Mouse (Mus musculus) stomach, embryonic 15.5 days (tissue): ENCODE results near the gene Hdac7. TPM values are rescaled to one million over a fixed set of nuclear protein-coding genes. Genes with fewer than 3 reads are reported as not detected.
A peak's percentile ranks its signal among the peaks of the same experiment; 100 is the strongest.
"Not testable (repeated sequence)": the region's sequence is repeated elsewhere in the genome, so short reads cannot be mapped to it uniquely, and the experiment has no call there.

Source experiments
- ATAC-seq: fragments of 200-750 bp; cut with Nextera tagmentation; 2 replicates; pipeline ENCODE4 v1.8.0; 2017; ENCODE audit warnings: low read depth, moderate number of reproducible peaks, moderate TSS enrichment; ENCODE audit not compliant: insufficient read depth, low FRiP score
- H3K27ac ChIP-seq: fragments of 300-500 bp; sonication (generic); 2 replicates; pipeline ENCODE4 v1.5.1; 2015; ENCODE audit warnings: mild to moderate bottlenecking, inconsistent platforms
- H3K27me3 ChIP-seq: fragments of 300-500 bp; sonication (generic); replicated peaks from 2 replicates; pipeline ENCODE4 v1.6.1; 2015; ENCODE audit warnings: inconsistent platforms
- H3K36me3 ChIP-seq: fragments of 300-500 bp; sonication (generic); 2 replicates; pipeline ENCODE4 v1.6.1; 2015; ENCODE audit warnings: inconsistent platforms
- H3K4me1 ChIP-seq: fragments of 300-500 bp; sonication (generic); 2 replicates; pipeline ENCODE4 v1.6.1; 2015; ENCODE audit warnings: inconsistent platforms
- H3K4me2 ChIP-seq: fragments of 300-500 bp; sonication (generic); 2 replicates; pipeline ENCODE4 v1.6.1; 2015; ENCODE audit warnings: mild to moderate bottlenecking, inconsistent platforms
- H3K4me3 ChIP-seq: fragments of 300-500 bp; sonication (generic); replicated peaks from 2 replicates; pipeline ENCODE4 v1.5.1; 2015; ENCODE audit warnings: inconsistent platforms
- H3K9ac ChIP-seq: fragments of 300-500 bp; sonication (generic); 2 replicates; pipeline ENCODE4 v1.6.1; 2015; ENCODE audit warnings: inconsistent platforms
- H3K9me3 ChIP-seq: fragments of 300-500 bp; sonication (generic); 2 replicates; pipeline ENCODE4 v1.6.1; 2016; ENCODE audit warnings: inconsistent platforms
- WGBS: fragments of 180-500 bp; shearing (Covaris S2); methylation state at CpG from one replicate; pipeline ENCODE4 v1.1.7; 2015; 5-methylcytosine and 5-hydroxymethylcytosine counted together
- polyA plus RNA-seq: library from polyadenylated mRNA; unstranded; fragments of >200 nt; fragmentation: Nextera tagmentation; extraction: Ambion mirVana; gene quantifications from 2 replicates; pipeline ENCODE4 v1.2.1, GENCODE M21; 2015

Gene Hdac7
- polyA plus RNA-seq, 1 experiment from 2014 or later, result 22.1 TPM

- 74% methylated on average over 19 of the region's 19 CpGs for WGBS
- H3K36me3 ChIP-seq, result no peaks in the 10 kb centered on the region
- no peak overlapping the region for H3K4me2 ChIP-seq
- no peaks in the 10 kb centered on the region for H3K4me1 ChIP-seq
- no peak for ATAC-seq
- no peaks in the 10 kb centered on the region for H3K27me3 ChIP-seq
- H3K9me3 ChIP-seq, result no peaks in the 10 kb centered on the region
- no peak overlapping the region for H3K4me3 ChIP-seq
- H3K27ac ChIP-seq, result no peak overlapping the region
- H3K9ac ChIP-seq, result no peak overlapping the region
Observed at GRCm38 (mm10) chr15:97871055-97872030, 27.0 kb upstream of the Hdac7 start.

- not testable (repeated sequence) for H3K36me3 ChIP-seq, H3K4me2 ChIP-seq, H3K27ac ChIP-seq, H3K27me3 ChIP-seq, H3K4me3 ChIP-seq, H3K9me3 ChIP-seq, H3K9ac ChIP-seq, ATAC-seq, H3K4me1 ChIP-seq
- 81% methylated on average over 4 of the region's 4 CpGs for WGBS
Observed at GRCm38 (mm10) chr15:97870116-97870515, 25.8 kb upstream of the Hdac7 start.

- no peak overlapping the region for H3K27ac ChIP-seq
- no peak; the same call in 1 of the 2 replicates for ATAC-seq
- 81% methylated on average over 6 of the region's 6 CpGs for WGBS
- no peak overlapping the region for H3K4me2 ChIP-seq
- no peak overlapping the region for H3K9ac ChIP-seq
- no peaks in the 10 kb centered on the region for H3K36me3 ChIP-seq
- no peaks in the 10 kb centered on the region for H3K27me3 ChIP-seq
- no peak overlapping the region for H3K4me3 ChIP-seq
- H3K4me1 ChIP-seq, result 0 out of 2 replicates have a peak, but pooled peaks cover 6% of the 10 kb centered on the region
- no peaks in the 10 kb centered on the region for H3K9me3 ChIP-seq
Observed at GRCm38 (mm10) chr15:97868985-97869384, 24.7 kb upstream of the Hdac7 start.

- 91% methylated on average over 2 of the region's 2 CpGs for WGBS
- H3K4me1 ChIP-seq, result peaks cover 16% of the 10 kb centered on the region; the same call in 1 of the 2 replicates
- H3K4me3 ChIP-seq, result no peak overlapping the region
- no peak for ATAC-seq
- no peaks in the 10 kb centered on the region for H3K36me3 ChIP-seq
- no peak overlapping the region for H3K9ac ChIP-seq
- H3K27me3 ChIP-seq, result no peaks in the 10 kb centered on the region
- no peak overlapping the region for H3K4me2 ChIP-seq
- no peaks in the 10 kb centered on the region for H3K9me3 ChIP-seq
- H3K27ac ChIP-seq, result no peak overlapping the region
Observed at GRCm38 (mm10) chr15:97865988-97866387, 21.7 kb upstream of the Hdac7 start.

DNA sequence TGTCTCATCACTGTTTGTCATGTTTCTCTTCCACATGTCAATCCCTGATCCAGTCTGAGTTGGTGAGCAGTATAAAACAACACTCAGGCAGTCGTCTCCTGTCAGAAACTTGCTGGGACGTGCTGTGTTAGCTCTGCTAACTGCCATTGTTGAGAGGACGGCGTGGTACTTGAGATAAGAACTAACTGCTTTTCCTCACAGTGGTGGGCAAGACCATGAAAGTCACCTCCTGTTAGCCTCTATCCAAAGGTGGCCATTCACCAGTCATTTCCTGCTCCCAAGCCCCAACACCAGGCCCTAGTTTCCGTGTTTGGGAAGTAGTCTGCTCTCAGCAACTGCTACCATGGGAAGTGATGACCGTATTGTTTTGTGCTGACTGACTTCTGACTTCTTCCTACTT is 20.9 kb upstream of the Hdac7 start:
- Histone ChIP-seq H3K27me3 (no peaks in the 10 kb centered on the region), H3K9ac (no peak overlapping the region), H3K4me1 (peaks cover 16% of the 10 kb centered on the region; the same call in 1 of the 2 replicates), H3K4me3 (no peak overlapping the region), H3K27ac (no peak overlapping the region), H3K36me3 (no peaks in the 10 kb centered on the region), H3K9me3 (no peaks in the 10 kb centered on the region), H3K4me2 (no peak overlapping the region)
- WGBS, result 33% methylated on average over 6 of the region's 6 CpGs
- ATAC-seq, result no peak

DNA sequence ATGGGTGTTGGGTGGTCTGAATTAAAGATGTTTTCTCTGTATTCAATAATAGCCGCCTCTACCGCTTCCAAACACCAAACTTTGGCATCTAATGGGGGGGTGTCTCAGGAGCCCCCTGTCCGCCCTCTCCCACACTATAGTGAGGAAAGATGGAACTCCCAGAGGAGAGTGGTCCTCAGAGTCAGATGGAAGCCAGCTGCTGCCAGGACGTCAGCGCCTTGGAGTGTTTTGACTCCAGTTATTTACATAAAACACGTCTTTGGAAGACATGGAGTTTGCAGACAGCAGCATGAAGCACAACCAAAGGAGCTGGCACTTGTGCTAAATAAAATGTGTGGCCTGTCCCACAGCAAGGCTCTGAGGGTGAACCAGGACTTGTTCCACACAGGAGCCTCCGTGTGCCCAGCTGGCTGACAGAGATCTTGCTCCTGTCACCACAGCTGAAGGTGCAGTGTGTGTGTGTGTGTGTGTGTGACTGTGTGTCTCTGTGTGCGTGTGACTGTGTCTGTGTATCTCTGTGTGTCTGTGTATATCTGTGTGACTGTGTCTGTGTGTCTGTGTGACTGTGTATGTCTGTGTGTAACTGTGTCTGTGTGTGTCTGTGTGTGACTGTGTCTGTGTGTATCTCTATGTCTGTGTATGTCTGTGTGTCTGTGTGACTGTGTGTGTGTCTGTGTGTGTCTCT is 20.2 kb upstream of the Hdac7 start:
- no peak overlapping the region for H3K27ac ChIP-seq
- 38% methylated on average over 8 of the region's 8 CpGs for WGBS

GRCm38 (mm10) chr15:97863494-97863881 is 19.2 kb upstream of the Hdac7 start:
- no peaks in the 10 kb centered on the region for H3K27me3 ChIP-seq
- 74% methylated on average over 18 of the region's 18 CpGs for WGBS
- H3K9me3 ChIP-seq, result no peaks in the 10 kb centered on the region
- no peak overlapping the region for H3K4me3 ChIP-seq
- H3K4me1 ChIP-seq, result peaks cover 16% of the 10 kb centered on the region; the same call in 1 of the 2 replicates
- no peak overlapping the region for H3K27ac ChIP-seq
- no peaks in the 10 kb centered on the region for H3K36me3 ChIP-seq
- H3K4me2 ChIP-seq, result no peak overlapping the region
- ATAC-seq, result 0 out of 2 replicates have a peak, but pooled peaks have one; percentile 11
- no peak overlapping the region for H3K9ac ChIP-seq

More for the DNA sequence above, 20.2 kb upstream of the Hdac7 start:
- Histone ChIP-seq H3K36me3 (no peaks in the 10 kb centered on the region), H3K4me2 (no peak overlapping the region), H3K9me3 (no peaks in the 10 kb centered on the region), H3K4me1 (peaks cover 16% of the 10 kb centered on the region; the same call in 1 of the 2 replicates), H3K27me3 (no peaks in the 10 kb centered on the region), H3K9ac (no peak overlapping the region), H3K4me3 (no peak overlapping the region)
- peak; percentile 11; the same call in 1 of the 2 replicates for ATAC-seq

- Histone ChIP-seq H3K36me3 (no peaks in the 10 kb centered on the region), H3K9ac (no peak overlapping the region), H3K4me2 (no peak overlapping the region), H3K4me3 (no peak overlapping the region), H3K27me3 (no peaks in the 10 kb centered on the region), H3K9me3 (no peaks in the 10 kb centered on the region), H3K4me1 (peaks cover 16% of the 10 kb centered on the region; the same call in 1 of the 2 replicates), H3K27ac (no peak overlapping the region)
- ATAC-seq, result 0 out of 2 replicates have a peak, but pooled peaks have one; percentile 5
- WGBS, result 39% methylated on average over 14 of the region's 14 CpGs
Observed at GRCm38 (mm10) chr15:97862881-97863493, 18.7 kb upstream of the Hdac7 start.

GRCm38 (mm10) chr15:97860353-97860752 is 16.1 kb upstream of the Hdac7 start:
- H3K4me1 ChIP-seq, result peaks cover 16% of the 10 kb centered on the region; the same call in 1 of the 2 replicates
- H3K4me2 ChIP-seq, result no peak overlapping the region
- H3K4me3 ChIP-seq, result no peak overlapping the region
- H3K9me3 ChIP-seq, result no peaks in the 10 kb centered on the region
- H3K36me3 ChIP-seq, result no peaks in the 10 kb centered on the region
- no peaks in the 10 kb centered on the region for H3K27me3 ChIP-seq
- WGBS, result 83% methylated on average over 3 of the region's 3 CpGs
- H3K9ac ChIP-seq, result no peak overlapping the region
- ATAC-seq, result no peak
- H3K27ac ChIP-seq, result no peak overlapping the region

DNA sequence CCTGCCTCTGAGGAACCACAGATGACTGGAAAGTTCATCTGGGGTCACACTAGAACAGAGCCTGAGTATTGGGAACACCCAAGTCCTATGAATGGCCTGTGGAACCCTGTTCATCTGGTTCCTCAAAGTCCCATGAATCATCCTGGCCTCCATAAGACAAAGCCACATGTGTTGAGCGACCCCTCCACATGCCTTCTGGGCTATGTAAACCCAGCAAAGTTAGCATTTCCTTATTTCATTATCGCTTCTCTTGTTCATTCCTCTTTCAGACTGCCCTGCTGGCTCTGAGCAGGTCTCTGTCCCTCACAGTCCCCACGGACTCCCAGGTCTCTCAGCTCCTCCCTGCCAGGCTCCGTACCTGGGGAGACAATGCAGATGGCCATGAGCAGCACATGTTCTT is 14.1 kb upstream of the Hdac7 start:
- no peak for ATAC-seq
- Histone ChIP-seq H3K4me1 (peaks cover 5% of the 10 kb centered on the region; the same call in 1 of the 2 replicates), H3K4me2 (no peak overlapping the region), H3K27ac (no peak overlapping the region), H3K27me3 (no peaks in the 10 kb centered on the region), H3K9me3 (no peaks in the 10 kb centered on the region), H3K9ac (no peak overlapping the region), H3K4me3 (no peak overlapping the region), H3K36me3 (no peaks in the 10 kb centered on the region)
- 65% methylated on average over 4 of the region's 4 CpGs for WGBS

GRCm38 (mm10) chr15:97854551-97854950 is 10.2 kb upstream of the Hdac7 start:
- Histone ChIP-seq H3K9me3 (no peaks in the 10 kb centered on the region), H3K27me3 (no peaks in the 10 kb centered on the region), H3K27ac (no peak overlapping the region), H3K4me3 (no peak overlapping the region), H3K4me2 (no peak overlapping the region), H3K36me3 (no peaks in the 10 kb centered on the region), H3K4me1 (peaks cover 3% of the 10 kb centered on the region; the same call in 1 of the 2 replicates), H3K9ac (no peak overlapping the region)
- no peak for ATAC-seq
- 59% methylated on average over 6 of the region's 6 CpGs for WGBS
